Mouse (Mus musculus): ENCODE measurements around the gene Tmed1.

GRCm38 (mm10) chr9:21469032-21470024, 40.7 kb downstream of the Tmed1 start:
- TF ChIP-seq CTCF (IDR thresholded peaks at IDR 0.05; ENCODE audit: borderline replicate concordance, insufficient read depth, low read length) (no peak; the same call in 1 of the 2 replicates), POLR2A (IDR thresholded peaks at IDR 0.05; ENCODE audit: low read depth, low read length) (no peak)

Data from embryonic fibroblast, embryonic 13.5 days (primary cell).